Mouse (Mus musculus): ENCODE measurements around the gene Sp1. TPM values are rescaled to one million over a fixed set of nuclear protein-coding genes. Genes with fewer than 3 reads are reported as not detected.

The Sp1 gene
- polyA plus RNA-seq, 2 experiments = 17.2 to 35.7 TPM

GRCm38 (mm10) chr15:102423602-102424240 lies 17.8 kb downstream of the Sp1 start:
- Histone ChIP-seq H3K9ac (ENCODE audit: low read depth, low read length, severe bottlenecking) (no peak overlapping the region), H3K27ac (replicated peaks; ENCODE audit: low read depth, low read length) (no peak overlapping the region), H3K4me3 (replicated peaks; ENCODE audit: low read length) (no peak overlapping the region), H3K9me3 (ENCODE audit: control insufficient read depth, low read length) (no peaks in the 10 kb centered on the region), H3K36me3 (ENCODE audit: control insufficient read depth, insufficient read depth, low read length) (peaks cover 51% of the 10 kb centered on the region), H3K4me1 (ENCODE audit: control insufficient read depth, insufficient read depth, low read length) (no peaks in the 10 kb centered on the region), H3K27me3 (ENCODE audit: control insufficient read depth, insufficient read depth, low read length) (no peaks in the 10 kb centered on the region), H3K4me2 (replicated peaks; ENCODE audit: low read depth, low read length, severe bottlenecking) (no peak overlapping the region)
- no peak for TF ChIP-seq POLR2A (IDR thresholded peaks at IDR 0.05; ENCODE audit: borderline replicate concordance, extremely low read depth, insufficient read depth, insufficient read length)
- 90% methylated on average over 2 of the region's 2 CpGs for WGBS
- DNase-seq (ENCODE audit: low spot score) = no peak
- ATAC-seq (ENCODE audit: low FRiP score, low read depth) = no peak

GRCm38 (mm10) chr15:102424657-102425056 lies 18.7 kb downstream of the Sp1 start:
- 87% methylated on average over 2 of the region's 2 CpGs for WGBS
- TF ChIP-seq POLR2A (IDR thresholded peaks at IDR 0.05; ENCODE audit: borderline replicate concordance, extremely low read depth, insufficient read depth, insufficient read length) = no peak

GRCm38 (mm10) chr15:102426963-102427362 lies 21.0 kb downstream of the Sp1 start:
- no peaks in the 10 kb centered on the region for H3K4me1 ChIP-seq (ENCODE audit: control insufficient read depth, insufficient read depth, low read length)
- no peak overlapping the region for H3K9ac ChIP-seq (ENCODE audit: low read depth, low read length, severe bottlenecking)
- no peaks in the 10 kb centered on the region for H3K27me3 ChIP-seq (ENCODE audit: control insufficient read depth, insufficient read depth, low read length)
- no peak overlapping the region for H3K4me3 ChIP-seq (replicated peaks; ENCODE audit: low read length)
- H3K36me3 ChIP-seq (ENCODE audit: control insufficient read depth, insufficient read depth, low read length) = peaks cover 77% of the 10 kb centered on the region
- no peak for DNase-seq (ENCODE audit: low spot score)
- H3K9me3 ChIP-seq (ENCODE audit: control insufficient read depth, low read length) = no peaks in the 10 kb centered on the region
- TF ChIP-seq POLR2A (IDR thresholded peaks at IDR 0.05; ENCODE audit: borderline replicate concordance, extremely low read depth, insufficient read depth, insufficient read length) = no peak
- H3K4me2 ChIP-seq (replicated peaks; ENCODE audit: low read depth, low read length, severe bottlenecking) = no peak overlapping the region
- H3K27ac ChIP-seq (replicated peaks; ENCODE audit: low read depth, low read length) = no peak overlapping the region
- WGBS = 90% methylated on average over 1 of the region's 1 CpGs
- no peak for ATAC-seq (ENCODE audit: low FRiP score, low read depth)

More at GRCm38 (mm10) chr15:102424657-102425056, 18.7 kb downstream of the Sp1 start:
- Histone ChIP-seq H3K9me3 (ENCODE audit: control insufficient read depth, low read length) (no peaks in the 10 kb centered on the region), H3K4me1 (ENCODE audit: control insufficient read depth, insufficient read depth, low read length) (no peaks in the 10 kb centered on the region), H3K4me3 (replicated peaks; ENCODE audit: low read length) (no peak overlapping the region), H3K4me2 (replicated peaks; ENCODE audit: low read depth, low read length, severe bottlenecking) (no peak overlapping the region), H3K27ac (replicated peaks; ENCODE audit: low read depth, low read length) (no peak overlapping the region), H3K27me3 (ENCODE audit: control insufficient read depth, insufficient read depth, low read length) (no peaks in the 10 kb centered on the region), H3K36me3 (ENCODE audit: control insufficient read depth, insufficient read depth, low read length) (peaks cover 54% of the 10 kb centered on the region), H3K9ac (ENCODE audit: low read depth, low read length, severe bottlenecking) (no peak overlapping the region)
- ATAC-seq (ENCODE audit: low FRiP score, low read depth) (no peak), DNase-seq (ENCODE audit: low spot score) (no peak)

GRCm38 (mm10) chr15:102432046-102432445 lies 26.1 kb downstream of the Sp1 start:
- Histone ChIP-seq H3K9me3 (ENCODE audit: control insufficient read depth, low read length) (no peaks in the 10 kb centered on the region), H3K27ac (replicated peaks; ENCODE audit: low read depth, low read length) (no peak overlapping the region), H3K4me2 (replicated peaks; ENCODE audit: low read depth, low read length, severe bottlenecking) (no peak overlapping the region), H3K4me1 (ENCODE audit: control insufficient read depth, insufficient read depth, low read length) (no peaks in the 10 kb centered on the region), H3K36me3 (ENCODE audit: control insufficient read depth, insufficient read depth, low read length) (peaks cover 95% of the 10 kb centered on the region), H3K4me3 (replicated peaks; ENCODE audit: low read length) (no peak overlapping the region), H3K9ac (ENCODE audit: low read depth, low read length, severe bottlenecking) (no peak overlapping the region), H3K27me3 (ENCODE audit: control insufficient read depth, insufficient read depth, low read length) (no peaks in the 10 kb centered on the region)
- DNase-seq (ENCODE audit: low spot score) = no peak
- TF ChIP-seq POLR2A (IDR thresholded peaks at IDR 0.05; ENCODE audit: borderline replicate concordance, extremely low read depth, insufficient read depth, insufficient read length) = no peak
- no peak for ATAC-seq (ENCODE audit: low FRiP score, low read depth)
- WGBS = 83% methylated on average over 1 of the region's 1 CpGs

- no peak for DNase-seq (ENCODE audit: low spot score)
- Histone ChIP-seq H3K9me3 (ENCODE audit: control insufficient read depth, low read length) (no peaks in the 10 kb centered on the region), H3K4me2 (replicated peaks; ENCODE audit: low read depth, low read length, severe bottlenecking) (no peak overlapping the region), H3K36me3 (ENCODE audit: control insufficient read depth, insufficient read depth, low read length) (peaks cover 90% of the 10 kb centered on the region), H3K4me1 (ENCODE audit: control insufficient read depth, insufficient read depth, low read length) (no peaks in the 10 kb centered on the region), H3K9ac (ENCODE audit: low read depth, low read length, severe bottlenecking) (no peak overlapping the region), H3K27me3 (ENCODE audit: control insufficient read depth, insufficient read depth, low read length) (no peaks in the 10 kb centered on the region), H3K27ac (replicated peaks; ENCODE audit: low read depth, low read length) (no peak overlapping the region), H3K4me3 (replicated peaks; ENCODE audit: low read length) (no peak overlapping the region)
- no peak for TF ChIP-seq POLR2A (IDR thresholded peaks at IDR 0.05; ENCODE audit: borderline replicate concordance, extremely low read depth, insufficient read depth, insufficient read length)
- ATAC-seq (ENCODE audit: low FRiP score, low read depth) = no peak
- 95% methylated on average over 4 of the region's 4 CpGs for WGBS
Measured at GRCm38 (mm10) chr15:102433173-102433572, 27.2 kb downstream of the Sp1 start.
